Mouse (Mus musculus) frontal cortex, postnatal 14 days (tissue): ENCODE results near the gene Tespa1.
"Not testable (repeated sequence)": the region's sequence is repeated elsewhere in the genome, so short reads cannot be mapped to it uniquely, and the experiment has no call there.

Experiments used
- DNase-seq, 2 experiments: peaks; one replicate each; pipeline ENCODE4 v3.0.0; 2022; ENCODE audit warnings: low spot score in 2 of 2

The Tespa1 gene

GRCm38 (mm10) chr10:130322637-130323036 is at the start of gene Tespa1:
Gene Tespa1, plus strand, starts transcription at chr10:130322870.
- DNase-seq: no peak

GRCm38 (mm10) chr10:130275759-130276158 is 46.9 kb upstream of the Tespa1 start:
- DNase-seq: no peak

GRCm38 (mm10) chr10:130276496-130276895 is 46.2 kb upstream of the Tespa1 start:
- no peak for DNase-seq

- DNase-seq: no peak
These were observed 42.6 kb upstream of the Tespa1 start, which contains the start of gene Neurod4 for GRCm38 (mm10) chr10:130280066-130280465. Gene Neurod4, minus strand, starts transcription at chr10:130280240.

- DNase-seq: no peak
These were observed 40.7 kb upstream of the Tespa1 start for GRCm38 (mm10) chr10:130281982-130282449.

- DNase-seq: no peak
These were observed 35.5 kb upstream of the Tespa1 start for GRCm38 (mm10) chr10:130287201-130287600.

- DNase-seq: no peak
These were observed 34.7 kb upstream of the Tespa1 start for GRCm38 (mm10) chr10:130288007-130288406.

- no peak for DNase-seq
These were observed 28.8 kb upstream of the Tespa1 start for GRCm38 (mm10) chr10:130293741-130294408.

GRCm38 (mm10) chr10:130298748-130299147 is 23.9 kb upstream of the Tespa1 start:
- DNase-seq: not testable (repeated sequence)

- not testable (repeated sequence) for DNase-seq
These were observed 18.5 kb upstream of the Tespa1 start for GRCm38 (mm10) chr10:130304138-130304537.

GRCm38 (mm10) chr10:130311534-130312227 is 11.0 kb upstream of the Tespa1 start:
- DNase-seq: no peak

GRCm38 (mm10) chr10:130313531-130313930 is 9.1 kb upstream of the Tespa1 start:
- DNase-seq: no peak

GRCm38 (mm10) chr10:130314110-130314829 is 8.4 kb upstream of the Tespa1 start:
- DNase-seq: no peak

GRCm38 (mm10) chr10:130315846-130316245 is 6.8 kb upstream of the Tespa1 start:
- no peak for DNase-seq

GRCm38 (mm10) chr10:130318720-130319119 is 4.0 kb upstream of the Tespa1 start:
- DNase-seq: no peak

GRCm38 (mm10) chr10:130320715-130321114 is 2.0 kb upstream of the Tespa1 start:
- DNase-seq: no peak

- no peak for DNase-seq
These were observed 608 bp upstream of the Tespa1 start for GRCm38 (mm10) chr10:130322062-130322461.

GRCm38 (mm10) chr10:130324243-130324642 is 1.6 kb downstream of the Tespa1 start:
- no peak for DNase-seq

GRCm38 (mm10) chr10:130330711-130331110 is 8.0 kb downstream of the Tespa1 start:
- no peak for DNase-seq

- DNase-seq: no peak
These were observed 13.7 kb downstream of the Tespa1 start for GRCm38 (mm10) chr10:130336385-130336784.

GRCm38 (mm10) chr10:130337581-130337980 is 14.9 kb downstream of the Tespa1 start:
- DNase-seq: no peak

- not testable (repeated sequence) for DNase-seq
These were observed 17.4 kb downstream of the Tespa1 start for GRCm38 (mm10) chr10:130340050-130340449.
